Mouse (Mus musculus): ENCODE results near the gene Fam178b.
"Not testable (repeated sequence)": the region's sequence is repeated elsewhere in the genome, so short reads cannot be mapped to it uniquely, and the experiment has no call there.

Fam178b gene

DNA sequence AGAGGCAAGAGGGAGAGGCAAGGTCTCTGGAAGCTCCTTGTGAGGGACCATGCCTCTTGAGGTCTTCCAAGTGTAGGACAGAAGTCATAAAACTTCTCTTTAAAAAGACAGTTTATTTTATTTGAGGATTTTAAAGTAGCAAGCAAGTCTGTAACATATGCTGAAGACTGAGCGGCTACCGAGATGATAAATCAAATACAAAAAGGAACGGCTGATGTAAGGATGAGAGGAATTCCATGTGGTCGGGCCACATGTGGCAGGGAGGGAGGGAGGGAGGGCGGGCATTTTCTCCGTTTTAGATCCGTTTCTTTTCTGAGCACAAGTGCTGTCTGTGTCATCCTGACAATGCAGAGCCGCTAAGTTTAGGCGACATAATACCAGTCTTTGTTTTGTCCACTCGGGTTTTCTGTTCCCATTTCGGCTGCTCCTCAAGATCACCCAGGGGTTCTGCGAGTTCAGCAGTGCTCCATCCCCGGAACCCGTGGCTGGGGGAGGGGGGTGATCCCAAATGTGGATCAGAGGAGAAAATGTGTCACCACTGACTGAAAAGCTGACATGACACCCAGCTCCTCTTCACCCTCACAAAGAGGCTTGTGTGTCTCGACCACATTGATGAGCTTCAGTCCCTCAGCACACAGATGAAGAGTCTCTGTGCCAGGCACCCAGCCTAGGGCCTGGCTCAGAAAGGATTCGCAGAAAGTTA lies 10.2 kb downstream of the Fam178b start:
- DNase-seq (ENCODE audit: low spot score) = no peak

DNA sequence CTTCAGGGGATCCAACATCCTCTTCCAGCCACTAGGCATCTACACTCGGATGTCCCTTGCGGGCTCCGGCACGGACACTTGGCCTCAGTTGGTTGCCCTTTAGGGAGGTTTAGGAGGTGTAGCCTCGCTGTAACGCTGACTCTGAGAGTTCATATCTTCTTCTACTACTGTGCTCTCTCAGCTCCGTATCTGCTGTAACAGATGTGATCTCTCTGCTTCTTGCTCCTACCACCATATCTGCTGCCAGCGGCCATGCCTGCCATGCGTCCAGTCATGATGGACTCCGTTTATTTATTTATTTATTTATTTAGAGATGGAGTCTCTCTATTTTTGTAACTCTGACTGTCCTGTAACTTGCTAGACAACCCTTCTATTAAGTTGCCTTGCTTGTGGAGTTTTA lies 11.7 kb downstream of the Fam178b start:
- no peak for DNase-seq (ENCODE audit: low spot score)

DNA sequence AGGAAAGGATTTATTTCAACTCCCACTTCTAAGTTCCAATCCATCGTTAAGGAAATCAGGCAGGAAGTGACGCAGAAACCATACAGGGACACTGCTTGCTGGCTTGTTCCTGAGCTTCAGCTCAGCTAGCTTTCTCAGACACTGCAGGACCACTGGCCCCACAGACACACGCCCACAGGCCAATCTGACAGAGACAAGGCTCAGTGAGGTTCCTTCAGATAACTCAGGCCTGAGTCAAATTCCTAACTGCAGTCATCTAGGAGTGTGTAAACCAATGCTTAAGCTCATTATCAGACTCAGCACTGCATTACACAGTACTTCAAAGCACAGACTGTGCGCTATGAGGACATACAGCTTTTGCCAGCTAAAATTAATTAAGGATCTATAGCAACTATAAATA lies 12.7 kb downstream of the Fam178b start:
- no peak for DNase-seq (ENCODE audit: low spot score)

DNA sequence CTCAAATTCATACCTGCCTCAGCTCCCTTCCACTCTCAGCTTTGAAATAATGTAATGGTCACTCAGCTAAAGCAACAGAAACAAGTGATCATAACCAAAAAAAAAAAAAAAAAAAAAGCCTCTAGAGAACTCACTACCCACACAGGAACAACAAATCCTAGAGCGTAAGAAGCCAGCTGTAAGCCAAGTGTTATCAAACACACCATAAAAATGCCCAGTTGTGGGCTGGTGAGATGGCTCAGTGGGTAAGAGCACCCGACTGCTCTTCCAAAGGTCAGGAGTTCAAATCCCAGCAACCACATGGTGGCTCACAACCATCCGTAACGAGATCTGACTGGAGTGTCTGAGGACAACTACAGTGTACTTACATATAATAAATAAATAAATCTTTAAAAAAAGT lies 15.0 kb downstream of the Fam178b start:
- not testable (repeated sequence) for DNase-seq (ENCODE audit: low spot score)

DNA sequence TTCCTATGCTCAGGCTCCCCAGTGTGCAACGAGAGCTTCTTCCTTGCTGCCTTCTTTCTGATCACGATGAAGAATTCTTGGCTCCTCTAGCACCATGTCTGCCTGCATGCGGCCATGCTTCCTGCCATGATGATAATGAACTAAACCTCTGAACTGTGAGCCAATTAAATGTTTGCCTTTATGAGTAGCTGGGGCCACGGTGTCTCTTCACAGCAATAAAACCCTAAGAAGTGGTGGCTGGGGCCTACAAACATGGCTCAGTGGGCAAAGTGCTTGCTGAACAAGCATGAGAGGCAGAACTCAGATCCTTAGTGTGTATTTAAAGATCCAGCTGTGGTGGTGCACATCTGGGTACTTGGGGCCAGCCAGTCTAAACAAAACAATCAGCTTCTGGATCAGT lies 17.0 kb downstream of the Fam178b start:
- no peak for DNase-seq (ENCODE audit: low spot score)

DNA sequence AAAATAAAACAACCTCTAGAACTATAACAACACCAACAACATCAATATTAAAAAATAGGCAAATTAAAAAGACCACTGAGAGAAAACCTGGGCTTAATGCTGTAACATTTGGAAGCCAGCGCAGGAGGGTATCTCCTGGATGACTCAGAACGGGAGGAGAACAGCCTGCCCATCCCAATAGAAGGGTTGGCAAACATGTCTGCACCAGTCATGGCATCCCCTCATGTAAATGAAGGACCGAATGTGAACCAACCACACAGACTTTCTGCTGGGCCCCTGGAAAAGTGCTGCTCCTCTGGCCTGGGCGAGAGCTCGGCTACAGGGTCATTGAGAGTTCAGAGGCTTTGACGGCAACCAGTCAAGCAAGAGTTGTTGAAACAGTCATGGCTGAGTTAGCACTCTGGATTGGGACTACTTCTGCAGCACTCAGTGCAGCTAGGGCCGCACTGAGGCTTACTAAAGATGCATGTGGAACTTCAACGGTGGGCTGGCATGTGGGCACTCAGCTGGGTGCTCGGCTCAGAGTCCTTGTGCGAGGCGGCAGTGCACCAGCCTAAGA lies 17.7 kb downstream of the Fam178b start:
- peak; percentile 9 for DNase-seq (ENCODE audit: low spot score)

DNA sequence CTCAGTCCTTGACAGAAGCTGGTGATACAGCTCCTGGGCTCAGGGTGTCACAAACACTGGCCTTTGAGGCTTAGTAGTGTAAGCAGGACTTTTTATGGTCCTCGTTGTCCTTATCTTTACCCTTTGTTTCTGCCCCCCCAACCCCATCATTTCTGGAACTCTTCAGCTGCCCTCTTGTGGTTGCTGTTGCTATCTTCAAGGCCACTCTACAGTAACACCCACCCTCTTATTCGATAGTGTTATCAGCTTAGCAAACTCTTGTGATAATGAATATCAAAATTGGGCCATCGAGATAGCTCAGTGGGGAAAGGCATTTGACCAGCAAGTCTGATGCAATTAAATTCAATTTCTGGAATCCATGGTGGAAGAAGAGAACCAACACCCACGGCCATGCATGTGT lies 18.5 kb downstream of the Fam178b start:
- DNase-seq (ENCODE audit: low spot score) = peak; percentile 18

DNA sequence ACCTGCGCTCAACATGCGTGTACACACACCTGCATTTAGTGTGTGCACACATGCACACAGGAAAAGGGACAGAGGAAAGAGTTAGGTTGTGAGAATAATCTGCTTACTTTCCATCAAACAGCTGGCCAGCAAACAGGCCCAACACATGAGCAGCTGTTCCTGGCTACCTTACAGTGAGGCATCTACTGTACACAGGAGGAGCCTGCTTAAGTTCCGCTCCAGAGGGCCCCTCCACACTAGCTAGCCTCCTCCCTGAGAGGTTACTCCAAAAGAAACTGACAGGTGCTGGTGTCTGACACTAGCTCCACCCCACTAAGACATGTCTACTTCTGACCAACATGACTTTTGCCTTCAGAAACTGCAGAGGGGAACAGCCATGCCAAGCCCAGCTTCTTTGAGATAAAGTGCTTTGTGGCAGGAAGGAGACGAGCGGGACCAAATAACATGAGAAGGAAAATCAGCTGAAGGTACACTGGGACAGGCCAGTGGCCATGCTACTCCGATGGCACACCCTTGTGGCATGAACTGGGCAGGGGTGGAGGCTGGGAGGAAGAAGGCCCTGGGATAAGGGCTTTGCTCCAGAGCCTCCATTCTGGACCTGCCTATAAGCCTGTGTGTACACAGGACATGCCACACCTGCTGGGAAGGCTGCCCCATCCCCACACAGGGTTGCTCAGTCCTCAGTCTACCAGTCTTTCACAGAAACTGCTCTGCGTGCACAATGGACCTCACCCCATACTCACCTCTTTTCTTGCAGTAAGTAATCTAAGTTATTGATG lies 24.2 kb downstream of the Fam178b start:
- DNase-seq (ENCODE audit: low spot score) = no peak

DNA sequence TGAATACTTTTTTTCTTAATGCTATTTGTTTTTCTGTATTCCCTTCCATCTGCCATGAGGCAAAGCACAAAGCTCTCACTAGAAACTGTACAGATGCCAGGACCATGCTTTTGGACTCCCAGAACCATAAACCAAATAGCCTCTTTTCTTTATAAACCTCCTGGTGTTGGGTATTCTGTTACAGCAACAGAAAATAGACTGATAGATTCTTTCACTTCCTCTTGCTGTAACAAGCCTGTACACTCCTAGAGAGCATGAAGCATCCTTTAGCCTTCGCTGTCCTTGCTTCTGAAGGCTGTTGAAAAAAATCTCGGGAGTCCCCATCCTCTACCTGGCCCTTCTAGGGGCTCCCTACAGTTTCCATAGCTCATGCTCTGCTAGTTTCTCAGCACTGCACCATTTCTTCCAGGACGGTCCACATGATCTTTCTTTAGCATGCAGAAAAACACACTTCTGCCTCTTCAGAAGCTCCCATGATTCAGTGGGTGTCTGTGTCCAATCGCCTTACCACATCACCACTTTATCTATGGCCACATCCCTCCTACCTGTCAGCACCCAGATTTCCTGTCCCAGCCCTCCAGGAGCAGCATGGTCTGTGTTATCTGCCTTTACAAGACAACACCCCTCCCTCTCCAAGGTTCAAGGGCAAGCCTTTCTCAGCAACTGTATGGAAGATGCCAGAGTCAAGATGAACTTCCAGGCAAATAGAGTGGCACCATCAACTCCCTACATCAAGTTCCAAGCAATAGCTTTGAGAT lies 25.1 kb downstream of the Fam178b start:
- DNase-seq (ENCODE audit: low spot score) = no peak

DNA sequence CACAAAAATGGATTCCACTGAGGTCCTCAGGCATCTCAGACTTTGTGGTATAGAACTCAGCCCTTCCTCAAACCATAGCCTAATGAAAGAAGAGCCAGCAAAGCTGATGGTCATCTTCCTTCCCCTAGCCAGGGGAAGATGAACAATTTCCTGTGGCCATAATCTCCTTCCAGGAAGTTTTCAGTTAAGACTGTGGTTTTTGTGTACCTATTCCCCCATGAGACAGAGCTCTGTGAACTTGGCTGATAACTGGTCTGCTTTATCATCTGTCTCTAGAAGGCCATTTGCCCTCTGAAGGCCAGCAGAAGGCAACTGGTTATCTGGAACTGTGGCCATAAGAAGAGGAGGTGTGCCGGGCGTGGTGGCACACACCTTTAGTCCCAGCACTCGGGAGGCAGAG lies 26.8 kb downstream of the Fam178b start:
- DNase-seq (ENCODE audit: low spot score) = no peak

DNA sequence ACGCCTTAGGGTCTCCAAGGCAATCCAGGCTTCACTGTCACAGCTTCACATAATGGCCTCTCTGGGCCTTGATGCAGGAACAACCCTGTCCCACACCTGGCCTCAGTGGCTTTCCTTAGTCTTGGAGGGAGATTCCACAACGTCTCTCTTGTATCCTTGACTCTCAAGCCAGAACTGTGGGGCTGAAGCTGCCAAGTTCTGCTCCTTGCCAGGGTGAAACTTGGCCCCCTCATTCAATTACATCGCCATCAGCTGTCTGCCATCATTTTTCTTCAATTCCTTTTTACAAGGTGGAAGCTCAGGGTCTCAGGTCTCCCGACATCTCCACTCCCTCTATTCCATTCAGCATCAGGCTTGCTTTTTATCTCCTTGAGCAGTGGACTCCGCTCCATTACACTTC lies 27.9 kb downstream of the Fam178b start:
- DNase-seq (ENCODE audit: low spot score) = no peak

DNA sequence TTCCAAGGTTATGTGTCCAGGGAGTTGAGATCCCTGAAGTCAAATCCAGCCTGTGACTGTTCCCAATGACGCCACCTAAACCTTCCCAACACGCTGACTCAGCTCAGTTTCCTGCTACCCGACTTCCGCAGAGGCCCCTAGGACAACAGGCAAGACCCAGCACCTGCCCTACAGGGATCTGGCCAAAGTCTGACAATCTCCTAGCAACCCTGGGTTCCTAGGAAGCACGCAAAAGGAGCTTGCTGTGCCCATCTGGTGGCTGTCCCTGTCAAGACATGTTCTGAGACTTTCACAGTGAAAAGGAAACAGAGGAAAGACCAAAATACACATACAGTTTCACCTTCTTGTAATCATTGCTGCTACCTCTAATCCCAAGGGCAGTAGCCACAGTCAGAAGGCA lies 35.4 kb downstream of the Fam178b start:
- DNase-seq (ENCODE audit: low spot score) = peak; percentile 65

DNA sequence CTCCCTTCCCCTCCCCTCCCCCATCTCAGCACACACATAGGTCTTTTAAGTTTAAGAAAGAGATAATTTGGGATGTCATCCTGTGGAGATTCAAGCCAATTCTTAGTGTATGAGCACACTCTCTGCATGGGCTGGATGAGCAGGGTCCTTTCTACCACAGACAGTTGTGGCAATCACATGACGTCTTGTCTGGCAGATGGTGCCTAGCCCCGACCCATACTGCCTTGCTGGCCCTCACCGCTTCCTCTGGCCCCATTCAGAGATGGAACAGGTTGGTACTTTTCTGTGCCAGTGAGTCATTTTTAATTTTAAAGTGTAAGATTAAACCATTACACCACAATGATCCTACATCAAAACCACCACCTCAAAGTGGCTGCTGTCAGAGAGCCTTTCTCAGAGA lies 36.7 kb downstream of the Fam178b start:
- no peak for DNase-seq (ENCODE audit: low spot score)

DNA sequence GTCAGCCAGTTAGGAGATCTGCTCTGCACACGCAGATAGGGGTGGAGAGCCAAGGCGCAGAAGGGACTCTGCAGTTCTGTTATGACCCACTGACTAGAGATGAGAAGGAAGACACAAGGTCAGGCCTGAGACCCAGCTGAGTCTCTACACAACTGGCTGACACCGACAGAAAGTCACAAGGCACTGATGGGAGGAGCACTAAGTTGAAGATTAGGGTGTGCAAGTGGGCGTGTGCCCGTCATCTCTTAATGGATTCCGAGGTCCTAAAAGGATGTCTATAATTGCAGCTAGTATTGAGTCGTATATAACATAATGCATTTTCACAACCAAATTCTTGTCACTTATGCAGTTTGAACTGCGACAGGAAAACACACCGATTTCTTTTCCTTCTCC lies 38.4 kb downstream of the Fam178b start:
- DNase-seq (ENCODE audit: low spot score) = no peak

DNA sequence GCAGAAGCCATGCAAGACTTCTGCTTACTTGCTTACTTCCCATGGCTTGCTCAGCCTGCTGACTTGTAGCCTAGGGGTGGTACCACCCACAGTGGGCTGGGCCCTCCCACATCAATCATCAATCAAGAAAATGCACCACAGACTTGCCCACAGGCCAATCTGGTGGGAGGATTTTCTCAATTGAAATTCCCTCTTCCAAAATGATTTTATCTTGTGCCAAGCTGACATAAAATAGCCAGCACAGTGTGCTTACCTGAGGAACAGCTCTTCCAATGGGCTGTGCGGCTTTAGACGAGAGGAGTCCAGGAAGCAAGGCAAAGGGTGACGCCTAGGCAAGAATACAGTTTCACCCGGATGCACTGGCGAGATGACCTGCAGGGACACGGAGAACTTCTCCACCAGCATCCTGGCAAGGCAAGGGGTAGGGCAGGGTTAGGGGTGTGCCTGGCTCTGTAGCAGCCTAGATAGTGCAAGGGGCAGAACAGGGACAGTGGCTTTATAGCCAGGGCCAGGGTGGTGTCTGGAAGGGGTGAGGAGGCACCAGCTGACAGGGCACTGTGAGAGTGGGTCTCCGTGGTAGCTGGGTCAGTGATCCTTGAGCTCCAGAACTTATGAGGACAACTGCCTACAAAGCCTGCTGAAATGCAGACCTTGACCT lies 38.9 kb downstream of the Fam178b start:
- no peak for DNase-seq (ENCODE audit: low spot score)

DNA sequence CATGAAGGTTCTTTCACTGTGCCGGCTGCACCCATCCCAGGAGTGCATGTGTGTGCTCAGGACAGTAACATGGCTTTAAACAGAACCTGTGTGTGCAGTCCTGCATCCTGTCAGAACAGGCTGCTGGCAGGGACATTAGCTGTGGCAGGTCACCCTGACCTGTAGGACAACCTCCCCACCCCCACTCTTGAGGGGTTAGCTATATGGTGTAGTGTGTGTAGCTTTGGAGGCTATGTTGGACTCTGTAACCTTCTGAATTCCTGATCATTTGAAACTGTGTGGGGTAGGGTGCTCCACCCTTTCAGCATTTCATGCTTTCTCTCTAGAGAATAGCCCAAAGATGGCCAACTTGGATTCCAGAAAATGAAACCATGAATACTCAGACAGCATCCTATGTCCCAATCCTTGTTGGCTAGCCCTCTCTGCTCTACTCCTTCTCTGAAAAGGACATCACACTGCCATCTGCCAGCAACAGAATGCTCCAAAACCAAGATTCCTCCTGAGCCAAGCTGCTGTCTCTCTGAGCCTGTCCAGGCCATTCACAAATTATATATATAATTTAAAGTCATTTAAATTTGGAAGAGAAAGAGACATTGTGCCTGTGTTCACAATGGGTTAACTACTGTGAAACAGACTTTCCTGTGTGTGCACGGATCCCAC lies 47.0 kb downstream of the Fam178b start:
- DNase-seq (ENCODE audit: low spot score) = no peak

DNA sequence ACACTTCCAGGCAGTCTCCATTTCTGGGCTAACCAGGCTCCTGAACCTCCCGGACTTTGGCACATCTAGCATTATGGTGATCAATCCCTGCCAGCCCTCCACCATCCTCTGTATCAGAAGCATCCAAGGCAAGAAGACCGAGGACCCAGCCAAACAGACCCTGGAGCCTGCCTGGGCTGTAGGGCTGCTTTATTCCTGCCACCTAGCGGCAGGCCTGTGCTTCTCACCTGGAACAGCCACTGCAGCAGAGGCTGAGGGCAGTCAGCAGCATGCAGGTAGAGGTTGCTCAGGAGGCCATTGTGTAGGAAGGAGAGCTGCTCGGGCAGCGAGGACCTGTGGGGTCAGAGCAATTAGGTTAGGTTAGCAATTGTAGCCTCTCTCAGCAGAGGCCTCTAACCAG lies 48.0 kb downstream of the Fam178b start:
- DNase-seq (ENCODE audit: low spot score) = peak; percentile 79

DNA sequence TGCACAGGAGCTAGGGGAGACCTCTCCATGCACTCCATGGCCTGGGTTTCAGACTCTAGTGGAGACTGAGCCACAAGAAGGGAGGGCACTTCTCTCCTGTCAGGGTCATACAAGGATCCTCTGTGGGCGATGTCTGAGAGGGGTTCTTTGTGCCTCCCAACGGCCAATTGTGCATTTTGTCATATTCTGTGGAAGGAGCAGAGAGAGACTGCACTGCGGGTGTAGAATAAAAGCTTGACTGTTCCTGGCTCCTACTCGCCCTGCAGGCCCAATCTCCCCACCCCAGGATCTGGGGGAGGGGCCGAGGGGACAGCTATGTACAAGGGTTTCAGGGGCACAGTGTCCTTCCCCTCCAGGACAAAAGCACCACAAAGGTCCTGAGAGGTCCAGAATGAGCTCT lies 49.1 kb downstream of the Fam178b start:
- no peak for DNase-seq (ENCODE audit: low spot score)

DNA sequence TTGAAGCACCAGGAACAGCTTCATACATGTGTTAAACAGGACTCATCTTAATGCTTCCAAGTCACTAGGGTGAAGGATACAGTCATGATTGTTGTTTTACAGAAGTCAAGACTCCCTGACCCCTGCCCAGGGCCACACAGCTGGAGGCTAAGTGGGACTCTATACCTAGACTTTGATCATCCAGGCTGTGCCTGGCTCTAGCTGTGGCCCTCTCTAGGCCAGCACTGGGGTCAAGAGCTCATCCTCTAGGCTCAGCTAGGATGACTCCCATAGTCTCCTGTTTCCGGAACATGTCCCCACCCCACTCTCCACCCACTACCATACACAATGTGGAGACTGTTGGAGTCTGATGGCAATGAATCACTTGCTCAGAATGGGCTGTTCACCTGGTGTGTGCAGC lies 50.1 kb downstream of the Fam178b start:
- DNase-seq (ENCODE audit: low spot score) = no peak

DNA sequence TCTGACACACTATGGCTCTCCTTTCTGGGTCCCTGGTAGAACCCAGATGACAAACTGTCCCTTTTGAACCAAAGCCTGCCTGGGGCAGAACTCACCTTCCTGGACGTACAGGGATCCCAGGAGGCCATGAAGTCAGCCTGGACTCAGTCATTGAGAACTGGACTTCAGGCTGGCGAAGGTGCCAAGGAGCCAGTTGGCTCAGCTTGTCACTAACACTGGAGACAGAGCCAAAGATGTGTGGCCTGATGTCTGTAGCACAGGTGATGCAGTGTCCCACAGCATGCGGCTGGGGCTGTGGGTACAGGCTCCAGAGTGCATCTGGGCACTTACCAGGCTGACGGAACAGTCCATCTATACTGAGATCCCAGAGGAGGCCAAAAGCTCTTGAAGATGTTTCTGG lies 50.9 kb downstream of the Fam178b start:
- DNase-seq (ENCODE audit: low spot score) = no peak

DNA sequence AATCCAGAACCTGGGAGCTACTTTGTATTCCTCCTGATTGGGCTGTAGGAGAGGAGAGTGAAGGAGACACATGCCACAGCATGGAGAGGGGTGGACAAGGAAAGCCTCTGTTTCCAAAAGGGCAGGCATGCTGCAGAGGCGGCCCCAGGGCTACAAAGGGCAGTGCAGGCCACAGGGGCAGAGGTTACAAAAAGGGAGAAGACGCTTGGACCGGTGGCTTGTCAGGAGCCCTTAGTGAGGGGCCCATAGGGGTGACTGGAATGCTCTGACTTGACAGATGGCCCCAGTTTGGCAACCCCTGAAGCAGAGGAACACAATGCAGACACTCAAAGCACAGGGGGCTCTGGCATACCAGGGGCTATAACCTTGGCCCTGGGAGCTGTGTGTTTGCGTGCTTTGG lies 51.6 kb downstream of the Fam178b start:
- no peak for DNase-seq (ENCODE audit: low spot score)
